Mouse (Mus musculus) CH12.LX (cell line): ENCODE data around the gene Cntrl. TPM values are rescaled to one million over a fixed set of nuclear protein-coding genes. Genes with fewer than 3 reads are reported as not detected.
A peak's percentile ranks its signal among the peaks of the same experiment; 100 is the strongest.

Experiments
- DNase-seq: peaks from one replicate; pipeline ENCODE4 v3.0.0-alpha.2; 2013; ENCODE audit errors: extremely low read depth
- H3K27ac ChIP-seq: 2 replicates; pipeline ENCODE4 v1.5.1; 2012; ENCODE audit warnings: low read depth, mild to moderate bottlenecking, control low read depth, moderate library complexity; ENCODE audit not compliant: insufficient read depth
- H3K27me3 ChIP-seq: replicated peaks from 2 replicates; pipeline ENCODE3; 2012; ENCODE audit warnings: inconsistent platforms
- H3K36me3 ChIP-seq, 2 experiments: replicated peaks in 1 of 2; 2 replicates each; pipeline versions ENCODE3 to v1.6.1; 2012; ENCODE audit warnings: inconsistent platforms in 1 of 2, low read length in 1 of 2, mild to moderate bottlenecking in 1 of 2, mixed read lengths in 1 of 2, moderate library complexity in 1 of 2; ENCODE audit not compliant: control insufficient read depth in 1 of 2, insufficient read depth in 1 of 2
- H3K4me1 ChIP-seq, 2 experiments: 2 replicates each; pipeline ENCODE4 v1.6.1; 2012; ENCODE audit warnings: inconsistent platforms in 1 of 2, moderate library complexity in 1 of 2; ENCODE audit not compliant: insufficient read depth in 2 of 2, control insufficient read depth in 1 of 2
- H3K4me2 ChIP-seq: 2 replicates; pipeline ENCODE4 v1.6.1; 2012; ENCODE audit warnings: low read depth, mild to moderate bottlenecking, control low read depth; ENCODE audit not compliant: poor library complexity, insufficient read depth, severe bottlenecking
- H3K4me3 ChIP-seq, 3 experiments: fragments of 150-350 bp in 1 of 3; sonication (generic) in 1 of 3; replicated peaks in 1 of 3; 2 replicates each; pipeline versions ENCODE3 to v1.5.1; 2011 to 2012; ENCODE audit warnings: low read depth in 2 of 3, low read length in 2 of 3, mild to moderate bottlenecking in 2 of 3, moderate library complexity in 2 of 3, control low read depth in 1 of 3, improper control_type of control experiment in 1 of 3, inconsistent platforms in 1 of 3, mixed read lengths in 1 of 3; ENCODE audit not compliant: poor library complexity in 1 of 3
- H3K79me2 ChIP-seq: replicated peaks from 2 replicates; pipeline ENCODE4 v1.6.1; 2012; ENCODE audit warnings: mild to moderate bottlenecking, moderate library complexity; ENCODE audit not compliant: control insufficient read depth, poor library complexity, insufficient read depth, severe bottlenecking; ENCODE audit errors: extremely low read depth
- H3K9ac ChIP-seq: 2 replicates; pipeline ENCODE4 v1.6.1; 2012; ENCODE audit warnings: low read depth, mild to moderate bottlenecking, control low read depth, moderate library complexity; ENCODE audit not compliant: insufficient read depth
- H3K9me3 ChIP-seq: replicated peaks from 2 replicates; pipeline ENCODE3; 2012; ENCODE audit warnings: low read length, inconsistent platforms, mixed read lengths
- CHD1 ChIP-seq: IDR thresholded peaks from 2 replicates; pipeline ENCODE4 v1.6.1; 2012; ENCODE audit warnings: low read depth, low read length, improper control_type of control experiment, inconsistent platforms
- CHD2 ChIP-seq: IDR thresholded peaks from 2 replicates; pipeline ENCODE4 v1.6.1; 2011; ENCODE audit warnings: low read length, improper control_type of control experiment
- E2F4 ChIP-seq: IDR thresholded peaks from 2 replicates; pipeline ENCODE4 v1.6.1; 2011; ENCODE audit warnings: low read depth, low read length, improper control_type of control experiment; ENCODE audit not compliant: insufficient replicate concordance
- EP300 ChIP-seq: IDR thresholded peaks from 2 replicates; pipeline ENCODE4 v1.6.1; 2011; ENCODE audit warnings: low read length, improper control_type of control experiment
- ETS1 ChIP-seq: conservative IDR thresholded peaks from 2 replicates; pipeline ENCODE4 v1.6.1; 2012; ENCODE audit warnings: low read depth, mild to moderate bottlenecking, inconsistent platforms, low read length, improper control_type of control experiment, moderate library complexity
- HCFC1 ChIP-seq: IDR thresholded peaks from 2 replicates; pipeline ENCODE4 v1.6.1; 2012; ENCODE audit warnings: low read depth, mild to moderate bottlenecking, inconsistent platforms, low read length, improper control_type of control experiment
- IRF4 ChIP-seq: IDR thresholded peaks from 2 replicates; pipeline ENCODE4 v1.6.1; 2014; ENCODE audit warnings: low read depth, mild to moderate bottlenecking, inconsistent platforms, low read length, improper control_type of control experiment
- JUN ChIP-seq: IDR thresholded peaks from 2 replicates; pipeline ENCODE4 v1.6.1; 2011; ENCODE audit warnings: low read depth, mild to moderate bottlenecking, low read length, improper control_type of control experiment, moderate library complexity; ENCODE audit not compliant: insufficient read depth
- MEF2A ChIP-seq: IDR thresholded peaks from 2 replicates; pipeline ENCODE4 v1.6.1; 2014; ENCODE audit warnings: low read depth, mild to moderate bottlenecking, inconsistent platforms, low read length, improper control_type of control experiment, borderline replicate concordance
- MXI1 ChIP-seq: IDR thresholded peaks from 2 replicates; pipeline ENCODE4 v1.6.1; 2011; ENCODE audit warnings: mild to moderate bottlenecking, low read depth, low read length, improper control_type of control experiment
- NELFE ChIP-seq: IDR thresholded peaks from 2 replicates; pipeline ENCODE4 v1.6.1; 2011; ENCODE audit warnings: low read depth, low read length, improper control_type of control experiment
- POLR2A ChIP-seq: IDR thresholded peaks from 2 replicates; pipeline ENCODE4 v1.6.1; 2011; ENCODE audit warnings: low read depth, mild to moderate bottlenecking, improper control_type of control experiment, low read length
- RCOR1 ChIP-seq: conservative IDR thresholded peaks from 2 replicates; pipeline ENCODE4 v1.6.1; 2012; ENCODE audit warnings: low read depth, mild to moderate bottlenecking, inconsistent platforms, low read length, improper control_type of control experiment
- SIN3A ChIP-seq: IDR thresholded peaks from 2 replicates; pipeline ENCODE4 v1.6.1; 2012; ENCODE audit warnings: low read length, improper control_type of control experiment, inconsistent platforms
- SMC3 ChIP-seq: IDR thresholded peaks from 2 replicates; pipeline ENCODE4 v1.6.1; 2011; ENCODE audit warnings: low read depth, low read length, improper control_type of control experiment
- TBP ChIP-seq: conservative IDR thresholded peaks from 2 replicates; pipeline ENCODE4 v1.6.1; 2011; ENCODE audit warnings: low read depth, low read length, improper control_type of control experiment
- TCF12 ChIP-seq: IDR thresholded peaks from 2 replicates; pipeline ENCODE4 v1.6.1; 2014; ENCODE audit warnings: low read depth, mild to moderate bottlenecking, inconsistent platforms, low read length, improper control_type of control experiment
- UBTF ChIP-seq: IDR thresholded peaks from 2 replicates; pipeline ENCODE4 v1.6.1; 2012; ENCODE audit warnings: low read depth, mild to moderate bottlenecking, inconsistent platforms, low read length, improper control_type of control experiment, moderate library complexity
- USF1 ChIP-seq: IDR thresholded peaks from 2 replicates; pipeline ENCODE4 v1.6.1; 2014; ENCODE audit warnings: low read depth, mild to moderate bottlenecking, inconsistent platforms, low read length, improper control_type of control experiment
- ZC3H11A ChIP-seq: IDR thresholded peaks from 2 replicates; pipeline ENCODE4 v1.6.1; 2012; ENCODE audit warnings: low read depth, mild to moderate bottlenecking, inconsistent platforms, low read length, improper control_type of control experiment
- ZKSCAN1 ChIP-seq: IDR thresholded peaks from 2 replicates; pipeline ENCODE4 v1.6.1; 2012; ENCODE audit warnings: low read depth, inconsistent platforms, low read length, improper control_type of control experiment, borderline replicate concordance
- ZNF384 ChIP-seq: IDR thresholded peaks from 2 replicates; pipeline ENCODE4 v1.6.1; 2012; ENCODE audit warnings: low read depth, low read length, improper control_type of control experiment, inconsistent platforms
- dilution Hi-C: fragments of 300-500 bp; cut with MboI; formaldehyde crosslinking; loops from 2 replicates; pipeline ENCODE4 v1.14.3; 2020; ENCODE audit warnings: low sequenced_read_pairs; ENCODE audit not compliant: extremely low pct_unique_long_range_greater_than_20kb, extremely low pct_ligation_motif_present
- in situ Hi-C: fragments of 300-500 bp; cut with MboI; formaldehyde crosslinking; loops from 3 replicates; pipeline ENCODE4 v1.14.3; 2019; ENCODE audit warnings: low sequenced_read_pairs, low pct_ligation_motif_present, low pct_unique_long_range_greater_than_20kb, mixed read lengths
- polyA plus RNA-seq: library from polyadenylated mRNA; unstranded; fragments of >175 nt; gene quantifications from 2 replicates; pipeline ENCODE4 v1.2.1, GENCODE M21; 2012; ENCODE audit warnings: low read depth; ENCODE audit not compliant: insufficient read length
- total RNA-seq, 2 experiments: library from RNA; depleted of rRNA; stranded (reverse); fragments of 300-350 nt in 1 of 2; fragments of >200 nt in 1 of 2; gene quantifications; 2 replicates each; pipeline ENCODE4 v1.2.3; 2012 to 2014

Gene Cntrl
- total and polyA plus RNA-seq, 3 experiments = 55.6 to 69.7 (median 64.5) TPM

DNA sequence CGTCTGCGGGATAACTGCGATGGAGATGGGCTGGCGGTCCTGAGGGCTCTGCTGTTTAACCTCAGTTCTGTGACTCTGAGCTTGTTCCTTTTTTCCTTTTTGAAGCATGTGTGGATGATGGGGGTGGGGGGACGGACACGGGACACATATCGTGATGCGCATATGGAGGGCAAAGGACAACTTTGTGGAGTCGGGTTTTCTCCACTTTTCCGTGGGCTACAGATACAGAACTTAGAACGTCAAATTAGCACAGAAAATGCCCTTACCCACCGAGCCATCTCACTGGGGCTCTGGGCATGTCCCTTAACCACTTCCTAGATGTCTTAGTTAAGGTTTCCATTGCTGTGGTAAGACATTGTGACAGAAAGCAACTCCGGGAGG, 622 bp downstream of the Cntrl start (continued):
- TF ChIP-seq ZKSCAN1 = no peak

DNA sequence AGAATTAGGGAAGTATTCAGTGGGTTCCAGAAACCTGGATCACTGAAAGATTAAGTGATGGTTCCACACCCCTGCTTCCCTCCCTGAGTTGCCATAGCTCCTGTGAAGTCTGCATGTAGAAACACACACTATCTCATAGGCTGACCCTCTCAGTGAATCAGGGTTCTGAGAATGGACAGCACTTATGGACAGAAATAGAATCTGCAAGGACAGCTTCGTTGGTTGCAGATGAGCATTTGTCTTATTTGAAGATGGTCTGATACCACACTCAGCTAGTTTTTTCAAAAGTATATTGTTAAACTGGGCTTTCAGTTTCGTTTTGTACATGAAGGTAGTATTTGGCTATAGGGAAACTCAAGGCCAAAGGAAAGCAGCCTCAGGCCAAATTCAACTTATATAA, 1.2 kb downstream of the Cntrl start:
- H3K4me2 ChIP-seq = peak overlapping the region; percentile 100
- dilution Hi-C loops (no loop called here), in situ Hi-C loops (loop anchor here (25.0 kb wide), 1 partner anchor 323 kb away; the partner anchor contains the start of gene Rabepk)
- peak overlapping the region; percentile 76 for H3K9ac ChIP-seq
- peaks cover 35% of the 10 kb centered on the region for H3K79me2 ChIP-seq
- peak overlapping the region; percentile 66 to 76 (median 66) for H3K4me3 ChIP-seq
- H3K9me3 ChIP-seq = no peaks in the 10 kb centered on the region
- no peaks in the 10 kb centered on the region for H3K27me3 ChIP-seq
- peaks cover 0 to 33% of the 10 kb centered on the region in 2 experiments; a peak in 2 of 4 replicates for H3K4me1 ChIP-seq
- peak overlapping the region; percentile 67 for H3K27ac ChIP-seq
- 0 out of 2 replicates have a peak, but pooled peaks have one; percentile 15 for TF ChIP-seq MXI1
- TF ChIP-seq NELFE = no peak
- TF ChIP-seq E2F4 = no peak
- TF ChIP-seq USF1 = no peak
- TF ChIP-seq ZNF384 = peak; percentile 63; the same call in 1 of the 2 replicates
- no peak for TF ChIP-seq TCF12
- no peak for TF ChIP-seq UBTF
- TF ChIP-seq JUN = no peak
- TF ChIP-seq ETS1 = no peak
- peak; percentile 34; the same call in 1 of the 2 replicates for TF ChIP-seq MEF2A
- no peak for TF ChIP-seq EP300
- TF ChIP-seq RCOR1 = no peak
- TF ChIP-seq TBP = 0 out of 2 replicates have a peak, but pooled peaks have one; percentile 12
- TF ChIP-seq IRF4 = peak; percentile 69
- TF ChIP-seq SIN3A = peak; percentile 33; the same call in 1 of the 2 replicates
- TF ChIP-seq POLR2A = no peak
- TF ChIP-seq SMC3 = no peak
- TF ChIP-seq CHD2 = no peak
- 0 out of 2 replicates have a peak, but pooled peaks have one; percentile 30 for TF ChIP-seq CHD1
- no peak for TF ChIP-seq ZC3H11A
- no peak for TF ChIP-seq HCFC1
- H3K36me3 ChIP-seq = peaks cover 14 to 32% of the 10 kb centered on the region in 2 experiments
- peak; percentile 55 for DNase-seq
